Mouse (Mus musculus) neural tube, embryonic 15.5 days (tissue): Measurements from ENCODE around the gene Notum. TPM values are rescaled to one million over a fixed set of nuclear protein-coding genes. Genes with fewer than 3 reads are reported as not detected.

ENCODE experiments used
- ATAC-seq: fragments of 200-750 bp; cut with Nextera tagmentation; 2 replicates; pipeline ENCODE4 v1.8.0; 2017; ENCODE audit warnings: mild to moderate bottlenecking, moderate TSS enrichment, moderate library complexity; ENCODE audit not compliant: low FRiP score
- H3K27ac ChIP-seq: fragments of 300-500 bp; sonication (generic); replicated peaks from 2 replicates; pipeline ENCODE4 v1.5.1; 2015; ENCODE audit warnings: mild to moderate bottlenecking, inconsistent platforms
- H3K27me3 ChIP-seq: fragments of 300-500 bp; sonication (generic); replicated peaks from 2 replicates; pipeline ENCODE4 v1.6.1; 2015; ENCODE audit warnings: inconsistent platforms
- H3K36me3 ChIP-seq: fragments of 300-500 bp; sonication (generic); 2 replicates; pipeline ENCODE4 v1.6.1; 2015; ENCODE audit warnings: inconsistent platforms
- H3K4me1 ChIP-seq: fragments of 300-500 bp; sonication (generic); 2 replicates; pipeline ENCODE4 v1.6.1; 2015; ENCODE audit warnings: inconsistent platforms
- H3K4me2 ChIP-seq: fragments of 300-500 bp; sonication (generic); 2 replicates; pipeline ENCODE4 v1.6.1; 2015; ENCODE audit warnings: inconsistent platforms, mild to moderate bottlenecking, moderate library complexity
- H3K4me3 ChIP-seq: fragments of 300-500 bp; sonication (generic); replicated peaks from 2 replicates; pipeline ENCODE4 v1.5.1; 2015; ENCODE audit warnings: mild to moderate bottlenecking, inconsistent platforms
- H3K9ac ChIP-seq: fragments of 300-500 bp; sonication (generic); replicated peaks from 2 replicates; pipeline ENCODE4 v1.6.1; 2015; ENCODE audit warnings: mild to moderate bottlenecking, inconsistent platforms
- H3K9me3 ChIP-seq: fragments of 300-500 bp; sonication (generic); replicated peaks from 2 replicates; pipeline ENCODE4 v1.6.1; 2016; ENCODE audit warnings: inconsistent platforms
- WGBS: fragments of 180-500 bp; shearing (Covaris S2); methylation state at CpG from one replicate; pipeline ENCODE4 v1.1.7; 2015; ENCODE audit warnings: mixed read lengths; 5-methylcytosine and 5-hydroxymethylcytosine counted together
- polyA plus RNA-seq: library from polyadenylated mRNA; unstranded; fragments of >200 nt; fragmentation: Nextera tagmentation; extraction: Ambion mirVana; gene quantifications from 2 replicates; pipeline ENCODE4 v1.2.1, GENCODE M21; 2015

The Notum gene
- polyA plus RNA-seq, 1 experiment from 2014 or later, result 7.1 TPM

DNA sequence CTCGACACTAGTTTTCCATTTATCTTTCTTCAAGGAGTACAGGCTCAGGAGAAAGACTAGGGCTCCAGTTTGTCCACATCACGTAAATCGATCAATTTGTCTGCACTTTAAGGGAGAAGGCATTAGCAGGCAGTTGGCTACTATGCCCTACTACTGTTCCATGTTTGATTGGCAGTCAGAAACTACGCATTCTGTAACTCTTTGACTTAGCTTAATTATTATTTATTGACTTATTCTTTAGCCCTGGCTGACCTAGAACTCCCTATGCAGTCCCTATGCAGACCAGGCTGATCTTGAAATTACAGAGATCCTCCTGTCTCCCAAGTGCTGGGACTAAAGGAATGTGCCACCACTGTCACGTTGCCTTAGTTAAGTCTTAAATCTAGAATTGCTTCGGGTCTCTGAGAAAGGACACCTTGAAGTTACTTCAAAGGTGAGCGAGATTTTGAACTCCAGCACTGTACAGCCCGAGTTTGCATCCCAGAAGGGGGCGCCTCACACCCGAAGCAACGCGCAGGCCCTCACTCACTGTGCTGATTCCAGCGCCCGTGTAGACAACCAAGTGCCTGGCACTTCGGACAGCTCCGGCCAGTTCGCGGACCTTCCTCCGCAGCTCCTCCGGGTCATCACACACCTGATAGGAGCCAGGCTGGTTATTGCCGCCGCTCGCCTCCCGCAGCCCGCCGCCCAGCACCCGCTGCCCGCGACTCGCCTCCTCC, 36.9 kb downstream of the Notum start:
- no peaks in the 10 kb centered on the region for H3K27me3 ChIP-seq
- peaks cover 50% of the 10 kb centered on the region for H3K36me3 ChIP-seq
- peak overlapping the region; percentile 84 for H3K27ac ChIP-seq
- no peaks in the 10 kb centered on the region for H3K9me3 ChIP-seq
- WGBS, result 12% methylated on average over 30 of the region's 30 CpGs
- H3K4me1 ChIP-seq, result peaks cover 29% of the 10 kb centered on the region
- peak overlapping the region; percentile 72 for H3K4me3 ChIP-seq
- ATAC-seq, result peak; percentile 60; the same call in 1 of the 2 replicates
- H3K9ac ChIP-seq, result peak overlapping the region; percentile 65
- H3K4me2 ChIP-seq, result peak overlapping the region; percentile 94

DNA sequence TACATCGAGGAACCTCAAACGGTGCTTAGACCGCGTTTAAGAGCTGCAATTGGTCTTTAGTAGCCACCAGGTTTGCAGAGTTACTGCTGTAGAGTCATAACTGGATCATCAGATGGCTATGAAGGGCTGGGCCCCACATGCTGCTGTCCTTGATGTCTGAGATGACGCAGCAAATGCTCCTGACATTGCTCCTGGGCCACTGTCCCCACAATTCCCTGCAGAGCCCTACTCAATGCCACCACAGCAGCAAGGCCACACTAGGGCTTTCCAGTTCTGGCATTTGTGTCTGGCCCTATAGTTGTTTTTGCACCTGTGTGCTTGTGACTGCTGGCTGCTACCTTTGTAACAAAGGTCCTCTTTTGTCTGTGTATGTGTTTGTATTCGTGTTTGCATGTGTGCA, 38.2 kb downstream of the Notum start:
- Histone ChIP-seq H3K4me1 (peaks cover 31% of the 10 kb centered on the region), H3K9me3 (no peaks in the 10 kb centered on the region), H3K36me3 (peaks cover 54% of the 10 kb centered on the region), H3K27me3 (no peaks in the 10 kb centered on the region), H3K4me3 (no peak overlapping the region), H3K9ac (no peak overlapping the region), H3K4me2 (no peak overlapping the region), H3K27ac (no peak overlapping the region)
- 91% methylated on average over 6 of the region's 6 CpGs for WGBS
- ATAC-seq, result no peak

DNA sequence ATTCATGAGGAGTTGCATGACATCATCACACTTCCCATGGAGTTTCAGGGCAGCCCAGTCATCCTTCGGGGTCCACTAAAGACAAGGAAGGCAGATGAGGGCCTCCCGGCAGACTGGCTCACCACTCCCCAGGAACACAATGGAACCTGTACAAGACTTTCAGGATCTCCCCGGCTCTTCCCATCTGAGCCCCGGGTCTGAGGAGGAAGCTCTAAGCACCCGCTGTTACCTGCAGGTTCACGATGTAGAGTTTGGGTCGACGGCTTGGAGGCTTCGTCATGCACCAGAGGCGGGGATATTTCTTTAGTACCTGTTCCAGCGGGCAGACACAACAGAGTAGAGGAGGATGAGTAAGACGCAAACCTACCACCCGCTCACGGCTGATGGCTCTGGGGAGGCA, 40.8 kb downstream of the Notum start:
- Histone ChIP-seq H3K36me3 (peaks cover 47% of the 10 kb centered on the region), H3K9ac (no peak overlapping the region), H3K4me3 (no peak overlapping the region), H3K27ac (no peak overlapping the region), H3K27me3 (no peaks in the 10 kb centered on the region), H3K4me1 (peaks cover 37% of the 10 kb centered on the region), H3K4me2 (no peak overlapping the region), H3K9me3 (no peaks in the 10 kb centered on the region)
- WGBS, result 94% methylated on average over 14 of the region's 14 CpGs
- ATAC-seq, result no peak

DNA sequence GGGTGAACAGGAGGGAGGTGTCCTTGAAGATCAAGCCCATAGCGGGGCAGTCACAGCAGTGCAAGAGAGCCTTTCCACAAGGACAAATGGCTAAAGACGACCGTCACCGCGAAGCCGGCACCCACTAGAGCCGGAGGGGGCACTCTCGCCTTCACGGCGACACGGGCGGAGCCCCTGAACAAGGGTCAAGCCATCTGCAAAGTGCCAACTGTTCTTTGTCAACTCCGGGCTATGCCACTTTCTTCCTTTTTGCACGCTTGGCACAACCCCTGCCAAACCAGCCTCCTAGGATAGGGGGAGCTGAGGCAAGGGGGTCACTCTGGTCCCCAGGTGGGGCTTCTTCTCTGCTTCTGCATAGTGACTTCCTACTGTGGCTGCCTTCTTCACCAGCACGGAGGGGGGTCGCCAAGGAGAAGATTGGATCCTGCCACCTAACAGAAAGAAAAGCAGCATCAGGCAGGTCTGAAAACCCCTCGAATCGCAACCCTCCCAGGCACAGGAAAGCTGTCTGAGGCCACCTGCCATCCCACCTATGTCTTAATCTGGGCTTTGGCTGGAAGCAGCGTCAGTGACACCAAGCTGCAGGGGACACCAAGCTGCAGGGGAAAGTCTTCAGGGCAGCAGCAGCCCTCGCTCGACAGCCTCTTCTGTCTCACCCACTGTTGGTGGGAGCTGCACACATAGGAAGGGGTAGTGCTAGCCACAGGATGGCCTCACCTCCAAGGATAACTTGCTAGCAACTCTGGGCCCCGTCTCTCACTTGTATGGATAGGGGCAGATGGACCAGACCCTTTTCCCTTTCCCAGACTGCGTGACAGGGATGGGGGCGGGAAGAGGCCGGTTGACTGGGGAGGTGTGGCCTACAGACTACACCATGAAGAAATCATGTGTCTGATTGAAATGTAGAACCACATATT, 42.1 kb downstream of the Notum start:
- Histone ChIP-seq H3K4me3 (0 out of 2 replicates have a peak overlapping the region, but pooled peaks have one; percentile 5), H3K9ac (no peak overlapping the region), H3K36me3 (peaks cover 54% of the 10 kb centered on the region), H3K9me3 (no peaks in the 10 kb centered on the region), H3K4me2 (no peak overlapping the region), H3K4me1 (peaks cover 34% of the 10 kb centered on the region), H3K27ac (peak overlapping the region; percentile 93; the same call in 1 of the 2 replicates), H3K27me3 (no peaks in the 10 kb centered on the region)
- no peak for ATAC-seq
- WGBS, result 96% methylated on average over 25 of the region's 25 CpGs

DNA sequence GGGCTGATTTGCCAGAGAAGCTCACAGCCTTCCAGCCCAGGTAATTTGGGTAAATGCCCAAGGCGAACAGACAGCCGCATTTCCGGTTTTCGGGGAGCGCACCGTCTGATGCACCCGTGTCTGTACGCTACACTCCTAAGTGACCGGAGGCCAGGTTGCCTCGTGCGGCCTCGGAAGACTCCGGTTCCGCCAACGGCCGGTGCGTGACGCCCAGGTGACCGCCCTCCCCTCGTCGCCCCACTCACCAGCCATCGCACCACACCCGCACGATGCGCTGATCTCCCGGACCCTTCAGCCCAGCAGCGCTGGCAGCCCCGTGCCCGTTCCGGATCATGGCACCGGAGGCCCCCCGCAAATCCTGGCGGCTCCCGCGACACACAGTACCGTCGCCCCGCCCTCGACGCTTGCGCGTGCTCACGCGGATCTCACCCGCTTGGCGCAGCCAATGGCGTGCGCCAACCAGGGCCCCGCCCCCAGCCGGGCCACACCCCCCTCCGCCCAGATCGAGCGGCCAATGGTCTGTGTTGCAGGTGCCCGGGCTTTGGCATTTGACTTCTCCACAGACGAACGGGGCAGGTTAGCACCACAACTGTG, 43.4 kb downstream of the Notum start, which contains the start of gene Pcyt2:
Gene Pcyt2 (minus strand): TSS at position 418 of the 594 bp plus-strand sequence.
- H3K4me3 ChIP-seq, result peak within 1 kb of the TSS; percentile 92
- H3K4me2 ChIP-seq, result peak within 1 kb of the TSS; percentile 82
- peaks cover 59% of the 10 kb centered on the region for H3K36me3 ChIP-seq
- under 1% methylated on average over 56 of the region's 56 CpGs for WGBS
- no peaks in the 10 kb centered on the region for H3K9me3 ChIP-seq
- peak within 1 kb of the TSS; percentile 85 for H3K9ac ChIP-seq
- H3K4me1 ChIP-seq, result peaks cover 27% of the 10 kb centered on the region
- ATAC-seq, result peak; percentile 97
- peak within 1 kb of the TSS; percentile 93 for H3K27ac ChIP-seq
- H3K27me3 ChIP-seq, result no peaks in the 10 kb centered on the region

DNA sequence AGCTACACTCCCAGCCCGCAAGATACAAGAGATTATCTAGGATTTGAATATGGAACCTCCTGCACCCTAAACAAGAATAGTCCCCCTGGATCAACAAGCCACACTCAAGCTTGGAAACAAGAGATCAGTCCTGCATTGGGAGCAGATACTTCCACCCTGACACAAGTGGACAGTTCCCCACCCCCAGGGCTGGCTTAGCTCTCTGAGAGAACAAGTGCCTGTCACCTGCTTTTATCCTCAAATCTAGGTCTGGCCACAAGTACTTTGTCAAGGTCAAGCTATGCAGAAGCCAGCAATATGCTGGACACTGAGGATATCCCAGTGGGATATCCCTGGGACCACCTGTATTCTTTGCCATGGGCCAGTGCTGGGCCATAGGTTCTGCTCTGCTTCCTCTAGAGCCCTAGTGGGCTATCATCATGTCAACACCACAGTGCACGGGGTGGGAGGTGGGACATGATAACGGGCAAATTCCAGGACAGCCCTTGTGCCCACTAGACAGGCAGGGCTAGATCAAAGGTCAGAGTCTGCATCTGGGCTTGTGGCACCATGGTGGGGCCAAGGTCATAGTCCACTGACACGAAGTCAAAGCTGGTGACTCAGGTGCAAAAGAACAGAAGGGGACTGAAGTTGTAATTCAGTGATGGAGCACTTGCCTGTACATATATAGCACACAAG, 44.2 kb downstream of the Notum start:
- H3K4me2 ChIP-seq, result peak overlapping the region; percentile 82
- peaks cover 60% of the 10 kb centered on the region for H3K36me3 ChIP-seq
- peaks cover 27% of the 10 kb centered on the region for H3K4me1 ChIP-seq
- peak overlapping the region; percentile 93 for H3K27ac ChIP-seq
- H3K27me3 ChIP-seq, result no peaks in the 10 kb centered on the region
- H3K4me3 ChIP-seq, result peak overlapping the region; percentile 92
- peak overlapping the region; percentile 85 for H3K9ac ChIP-seq
- H3K9me3 ChIP-seq, result no peaks in the 10 kb centered on the region
- 48% methylated on average over 4 of the region's 4 CpGs for WGBS
- ATAC-seq, result no peak

DNA sequence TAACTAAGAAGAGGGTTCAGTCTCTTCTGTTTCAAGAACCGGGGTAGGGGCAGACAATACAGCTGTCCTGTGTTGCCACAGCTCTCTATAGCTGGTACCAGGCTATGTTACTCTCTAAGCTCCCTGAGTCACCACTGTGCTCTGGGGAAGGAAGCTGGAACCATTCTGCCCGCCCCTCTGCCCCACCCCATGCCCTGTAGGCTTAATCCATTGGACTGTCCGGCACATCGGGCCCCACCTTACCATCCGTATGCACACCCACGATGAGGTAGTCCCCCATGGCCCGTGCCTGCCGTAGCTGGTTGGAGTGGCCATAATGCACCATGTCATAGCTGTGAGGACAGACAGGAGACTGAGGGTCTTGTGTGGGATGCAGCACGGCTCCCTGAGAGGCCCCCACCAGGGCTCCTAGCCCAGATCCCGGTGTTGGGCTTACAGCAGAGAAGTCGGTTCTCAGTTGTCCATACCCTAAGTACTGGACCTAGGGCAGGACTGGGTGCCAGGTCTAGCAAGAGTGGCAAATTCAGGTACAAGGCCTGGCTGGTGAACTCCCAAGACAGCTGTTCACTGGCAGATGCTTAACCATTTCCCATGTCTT, 45.3 kb downstream of the Notum start:
- Histone ChIP-seq H3K36me3 (peaks cover 61% of the 10 kb centered on the region), H3K4me3 (no peak overlapping the region), H3K4me1 (peaks cover 27% of the 10 kb centered on the region), H3K4me2 (peak overlapping the region; percentile 82), H3K27me3 (no peaks in the 10 kb centered on the region), H3K27ac (no peak overlapping the region), H3K9ac (no peak overlapping the region), H3K9me3 (no peaks in the 10 kb centered on the region)
- WGBS, result 92% methylated on average over 11 of the region's 11 CpGs
- ATAC-seq, result no peak

DNA sequence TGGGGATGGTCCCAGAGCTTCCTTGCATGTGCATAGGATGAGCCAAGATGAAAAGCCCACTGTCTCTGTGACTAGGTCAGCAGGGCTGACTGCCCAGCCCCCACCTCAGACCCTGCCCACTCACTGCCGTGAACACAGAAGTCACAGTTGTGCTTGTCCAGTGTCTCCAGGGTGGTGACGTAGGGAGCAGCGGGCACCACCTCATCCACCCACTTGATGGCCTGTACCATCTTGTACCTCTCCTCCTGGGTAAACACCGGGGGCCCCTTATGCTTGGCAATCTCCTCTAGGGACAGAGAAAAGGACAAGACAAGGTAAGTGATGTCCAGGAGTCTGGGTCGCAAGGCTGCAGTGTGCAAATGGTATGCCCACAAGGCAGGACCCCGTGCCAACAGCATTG, 45.8 kb downstream of the Notum start:
- no peak for ATAC-seq
- H3K4me2 ChIP-seq, result no peak overlapping the region
- WGBS, result 98% methylated on average over 6 of the region's 6 CpGs

DNA sequence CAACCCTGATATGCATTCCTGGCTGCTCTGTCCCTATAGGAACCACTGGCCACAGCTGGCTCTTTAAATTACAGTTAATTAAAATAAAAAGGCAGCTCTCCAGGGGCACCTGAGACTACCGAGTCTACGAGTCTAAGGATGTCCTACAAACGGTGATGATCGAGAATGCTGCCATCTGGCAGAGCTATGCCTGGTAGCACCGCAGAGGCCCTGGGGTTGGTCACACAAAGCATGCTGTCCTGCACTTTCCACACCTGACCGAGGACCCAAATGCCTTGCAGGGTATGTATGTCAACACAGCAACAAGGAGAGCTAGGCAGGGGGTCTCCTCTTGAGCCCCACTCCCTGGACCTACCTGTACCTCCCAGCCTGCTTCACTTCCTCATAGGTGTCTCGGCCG, 47.0 kb downstream of the Notum start:
- no peak for ATAC-seq
- Histone ChIP-seq H3K9me3 (no peaks in the 10 kb centered on the region), H3K9ac (no peak overlapping the region), H3K4me1 (peaks cover 31% of the 10 kb centered on the region), H3K36me3 (peaks cover 58% of the 10 kb centered on the region), H3K4me2 (no peak overlapping the region), H3K27ac (no peak overlapping the region), H3K27me3 (peaks cover 3% of the 10 kb centered on the region; the same call in 1 of the 2 replicates), H3K4me3 (no peak overlapping the region)
- WGBS, result 64% methylated on average over 8 of the region's 8 CpGs

More for the DNA sequence above, 45.8 kb downstream of the Notum start:
- H3K9ac ChIP-seq, result no peak overlapping the region
- no peaks in the 10 kb centered on the region for H3K27me3 ChIP-seq
- H3K9me3 ChIP-seq, result no peaks in the 10 kb centered on the region
- peaks cover 61% of the 10 kb centered on the region for H3K36me3 ChIP-seq
- H3K27ac ChIP-seq, result no peak overlapping the region
- peaks cover 27% of the 10 kb centered on the region for H3K4me1 ChIP-seq
- no peak overlapping the region for H3K4me3 ChIP-seq

DNA sequence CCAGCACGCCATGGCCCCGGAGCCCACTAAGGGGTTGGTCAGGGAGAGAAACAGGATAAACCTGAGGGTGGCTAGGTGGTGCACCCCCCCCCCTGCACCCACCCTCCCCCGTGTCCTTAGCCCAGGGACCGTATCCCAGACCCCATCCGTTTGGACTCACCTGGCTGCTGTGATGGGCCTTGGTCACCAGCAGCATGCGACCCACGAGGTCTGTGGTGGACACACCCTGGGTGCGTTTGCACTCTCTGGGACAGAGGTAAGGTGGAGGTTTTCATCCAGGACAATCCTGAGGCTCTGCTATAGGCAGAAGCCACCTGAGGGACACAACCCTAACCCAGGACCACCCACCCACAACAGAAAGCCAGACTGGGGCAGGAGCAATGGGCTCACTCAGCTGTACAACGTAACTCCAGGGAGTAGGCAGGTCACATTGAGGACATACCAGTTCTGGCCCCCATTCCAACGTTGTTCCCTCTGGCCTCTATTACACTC, 47.4 kb downstream of the Notum start:
- no peaks in the 10 kb centered on the region for H3K9me3 ChIP-seq
- no peak for ATAC-seq
- no peak overlapping the region for H3K9ac ChIP-seq
- no peak overlapping the region for H3K27ac ChIP-seq
- 87% methylated on average over 10 of the region's 10 CpGs for WGBS
- H3K4me1 ChIP-seq, result peaks cover 35% of the 10 kb centered on the region
- H3K4me2 ChIP-seq, result no peak overlapping the region
- peaks cover 3% of the 10 kb centered on the region; the same call in 1 of the 2 replicates for H3K27me3 ChIP-seq
- no peak overlapping the region for H3K4me3 ChIP-seq
- peaks cover 54% of the 10 kb centered on the region for H3K36me3 ChIP-seq
